Mouse (Mus musculus): Measurements from ENCODE around the gene Fancc. TPM values are rescaled to one million over a fixed set of nuclear protein-coding genes. Genes with fewer than 3 reads are reported as not detected.
"Not testable (repeated sequence)": the region's sequence is repeated elsewhere in the genome, so short reads cannot be mapped to it uniquely, and the experiment has no call there.

Gene Fancc
- polyA plus RNA-seq, 1 experiment from 2014 or later, result 23.4 TPM

- Histone ChIP-seq H3K4me1 (replicated peaks) (no peaks in the 10 kb centered on the region), H3K9me3 (no peaks in the 10 kb centered on the region), H3K36me3 (no peaks in the 10 kb centered on the region), H3K27ac (no peak overlapping the region), H3K27me3 (ENCODE audit: insufficient read depth, poor library complexity, severe bottlenecking) (no peaks in the 10 kb centered on the region), H3K4me3 (no peak overlapping the region)
- DNase-seq (ENCODE audit: low spot score), result no peak
- 93% methylated on average over 4 of the region's 4 CpGs for WGBS
Measured at GRCm38 (mm10) chr13:63356101-63356500, 141.0 kb downstream of the Fancc start.

- H3K36me3 ChIP-seq; H3K4me3 ChIP-seq; H3K27ac ChIP-seq; DNase-seq (ENCODE audit: low spot score); H3K4me1 ChIP-seq (replicated peaks); H3K9me3 ChIP-seq; H3K27me3 ChIP-seq (ENCODE audit: insufficient read depth, poor library complexity, severe bottlenecking): not testable (repeated sequence)
- 86% methylated on average over 4 of the region's 4 CpGs for WGBS
Measured at GRCm38 (mm10) chr13:63353312-63353711, 143.8 kb downstream of the Fancc start.

- Histone ChIP-seq H3K27me3 (ENCODE audit: insufficient read depth, poor library complexity, severe bottlenecking) (no peaks in the 10 kb centered on the region), H3K27ac (no peak overlapping the region), H3K4me3 (no peak overlapping the region), H3K4me1 (replicated peaks) (no peaks in the 10 kb centered on the region), H3K9me3 (no peaks in the 10 kb centered on the region), H3K36me3 (no peaks in the 10 kb centered on the region)
- DNase-seq (ENCODE audit: low spot score), result no peak
- 90% methylated on average over 4 of the region's 4 CpGs for WGBS
Measured at GRCm38 (mm10) chr13:63350076-63350475, 147.0 kb downstream of the Fancc start.

- Histone ChIP-seq H3K4me1 (replicated peaks) (no peaks in the 10 kb centered on the region), H3K27ac (no peak overlapping the region), H3K4me3 (no peak overlapping the region), H3K27me3 (ENCODE audit: insufficient read depth, poor library complexity, severe bottlenecking) (no peaks in the 10 kb centered on the region), H3K36me3 (no peaks in the 10 kb centered on the region), H3K9me3 (no peaks in the 10 kb centered on the region)
- no peak for DNase-seq (ENCODE audit: low spot score)
- 78% methylated on average over 2 of the region's 2 CpGs for WGBS
Measured at GRCm38 (mm10) chr13:63347639-63348038, 149.4 kb downstream of the Fancc start.

- H3K4me3 ChIP-seq, result no peak overlapping the region
- H3K27me3 ChIP-seq (ENCODE audit: insufficient read depth, poor library complexity, severe bottlenecking), result no peaks in the 10 kb centered on the region
- H3K27ac ChIP-seq, result no peak overlapping the region
- no peak for DNase-seq (ENCODE audit: low spot score)
- no peaks in the 10 kb centered on the region for H3K4me1 ChIP-seq (replicated peaks)
- WGBS, result 83% methylated on average over 5 of the region's 5 CpGs
- no peaks in the 10 kb centered on the region for H3K36me3 ChIP-seq
- H3K9me3 ChIP-seq, result no peaks in the 10 kb centered on the region
Measured at GRCm38 (mm10) chr13:63345476-63346225, 151.4 kb downstream of the Fancc start.

- Histone ChIP-seq H3K36me3 (no peaks in the 10 kb centered on the region), H3K9me3 (no peaks in the 10 kb centered on the region), H3K27ac (no peak overlapping the region), H3K4me1 (replicated peaks) (no peaks in the 10 kb centered on the region), H3K27me3 (ENCODE audit: insufficient read depth, poor library complexity, severe bottlenecking) (no peaks in the 10 kb centered on the region), H3K4me3 (no peak overlapping the region)
- no peak for DNase-seq (ENCODE audit: low spot score)
- WGBS, result 97% methylated on average over 3 of the region's 3 CpGs
Measured at GRCm38 (mm10) chr13:63344481-63344880, 152.6 kb downstream of the Fancc start.

- H3K4me3 ChIP-seq, result no peak overlapping the region
- H3K4me1 ChIP-seq (replicated peaks), result no peaks in the 10 kb centered on the region
- no peaks in the 10 kb centered on the region for H3K27me3 ChIP-seq (ENCODE audit: insufficient read depth, poor library complexity, severe bottlenecking)
- no peak for DNase-seq (ENCODE audit: low spot score)
- 70% methylated on average over 2 of the region's 2 CpGs for WGBS
- H3K27ac ChIP-seq, result no peak overlapping the region
- H3K9me3 ChIP-seq, result no peaks in the 10 kb centered on the region
- H3K36me3 ChIP-seq, result no peaks in the 10 kb centered on the region
Measured at GRCm38 (mm10) chr13:63342781-63343180, 154.3 kb downstream of the Fancc start.

- H3K4me1 ChIP-seq (replicated peaks), result peaks cover 23% of the 10 kb centered on the region
- H3K27me3 ChIP-seq (ENCODE audit: insufficient read depth, poor library complexity, severe bottlenecking), result no peaks in the 10 kb centered on the region
- no peaks in the 10 kb centered on the region for H3K36me3 ChIP-seq
- WGBS, result 89% methylated on average over 4 of the region's 4 CpGs
- H3K27ac ChIP-seq, result no peak overlapping the region
- DNase-seq (ENCODE audit: low spot score), result no peak
- H3K4me3 ChIP-seq, result no peak overlapping the region
- no peaks in the 10 kb centered on the region for H3K9me3 ChIP-seq
Measured at GRCm38 (mm10) chr13:63339946-63340345, 157.1 kb downstream of the Fancc start.

GRCm38 (mm10) chr13:63337239-63337960 lies 159.7 kb downstream of the Fancc start:
- Histone ChIP-seq H3K4me1 (replicated peaks) (peaks cover 26% of the 10 kb centered on the region), H3K36me3 (no peaks in the 10 kb centered on the region), H3K27me3 (ENCODE audit: insufficient read depth, poor library complexity, severe bottlenecking) (no peaks in the 10 kb centered on the region), H3K9me3 (no peaks in the 10 kb centered on the region), H3K27ac (no peak overlapping the region), H3K4me3 (no peak overlapping the region)
- DNase-seq (ENCODE audit: low spot score), result no peak
- WGBS, result 74% methylated on average over 8 of the region's 8 CpGs

- WGBS, result 48% methylated on average over 7 of the region's 7 CpGs
- Histone ChIP-seq H3K27ac (peak overlapping the region; percentile 66), H3K36me3 (no peaks in the 10 kb centered on the region), H3K9me3 (no peaks in the 10 kb centered on the region), H3K27me3 (ENCODE audit: insufficient read depth, poor library complexity, severe bottlenecking) (no peaks in the 10 kb centered on the region), H3K4me1 (replicated peaks) (peaks cover 26% of the 10 kb centered on the region), H3K4me3 (no peak overlapping the region)
- no peak for DNase-seq (ENCODE audit: low spot score)
Measured at GRCm38 (mm10) chr13:63336335-63336734, 160.7 kb downstream of the Fancc start.

GRCm38 (mm10) chr13:63335421-63336134 lies 161.5 kb downstream of the Fancc start:
- peak; percentile 50 for DNase-seq (ENCODE audit: low spot score)
- peaks cover 31% of the 10 kb centered on the region for H3K4me1 ChIP-seq (replicated peaks)
- H3K36me3 ChIP-seq, result no peaks in the 10 kb centered on the region
- H3K27ac ChIP-seq, result no peak overlapping the region
- no peak overlapping the region for H3K4me3 ChIP-seq
- H3K27me3 ChIP-seq (ENCODE audit: insufficient read depth, poor library complexity, severe bottlenecking), result no peaks in the 10 kb centered on the region
- 60% methylated on average over 4 of the region's 4 CpGs for WGBS
- no peaks in the 10 kb centered on the region for H3K9me3 ChIP-seq

- DNase-seq (ENCODE audit: low spot score), result peak; percentile 56
- WGBS, result 54% methylated on average over 4 of the region's 4 CpGs
Measured at GRCm38 (mm10) chr13:63332576-63333300, 164.3 kb downstream of the Fancc start.

More at GRCm38 (mm10) chr13:63332576-63333300, 164.3 kb downstream of the Fancc start:
- Histone ChIP-seq H3K27ac (no peak overlapping the region), H3K4me1 (replicated peaks) (peaks cover 47% of the 10 kb centered on the region), H3K27me3 (ENCODE audit: insufficient read depth, poor library complexity, severe bottlenecking) (no peaks in the 10 kb centered on the region), H3K4me3 (no peak overlapping the region), H3K9me3 (no peaks in the 10 kb centered on the region), H3K36me3 (no peaks in the 10 kb centered on the region)
